Mouse (Mus musculus) cortical plate, adult 2 months (tissue): ENCODE data around the gene Zfp568.
A peak's percentile ranks its signal among the peaks of the same experiment; 100 is the strongest.

Experiments used
- CTCF ChIP-seq: fragments of 200-500 bp; IDR thresholded peaks from 2 replicates; pipeline ENCODE4 v1.5.1; 2011; ENCODE audit warnings: mild to moderate bottlenecking, control low read depth, low read length; ENCODE audit not compliant: insufficient read depth; ENCODE audit errors: extremely low read depth
- POLR2A ChIP-seq: fragments of 200-500 bp; IDR thresholded peaks from 2 replicates; pipeline ENCODE4 v1.6.1; 2011; ENCODE audit warnings: mild to moderate bottlenecking, low read length, control low read depth; ENCODE audit not compliant: insufficient read depth; ENCODE audit errors: extremely low read depth

GRCm38 (mm10) chr7:30062478-30062877, 78.7 kb downstream of the Zfp568 start:
- TF ChIP-seq CTCF = peak; percentile 23; the same call in 1 of the 2 replicates
- no peak for TF ChIP-seq POLR2A
